Mouse (Mus musculus) lung, embryonic 16.5 days (tissue): ENCODE measurements at regions not wholly inside any gene's neighbourhood (a gene's known extent, or its start where the extent isn't known, plus 50 kb on each side); places are given as distances from the start of the nearest gene placed in this dataset.
A peak's percentile ranks its signal among the peaks of the same experiment; 100 is the strongest.

Experiments used
- ATAC-seq: fragments of 200-750 bp; cut with Nextera tagmentation; 2 replicates; pipeline ENCODE4 v1.8.0; 2017; ENCODE audit warnings: low read depth, mild to moderate bottlenecking, moderate library complexity
- H3K27ac ChIP-seq: fragments of 300-500 bp; sonication (generic); 2 replicates; pipeline ENCODE4 v1.5.1; 2014; ENCODE audit warnings: mild to moderate bottlenecking, control low read depth, low read length
- H3K27me3 ChIP-seq: fragments of 300-500 bp; sonication (generic); 2 replicates; pipeline ENCODE4 v1.6.1; 2014; ENCODE audit warnings: low read depth, low read length, mixed read lengths; ENCODE audit not compliant: control insufficient read depth, insufficient read depth
- H3K36me3 ChIP-seq: fragments of 300-500 bp; sonication (generic); 2 replicates; pipeline ENCODE4 v1.6.1; 2014; ENCODE audit warnings: low read length; ENCODE audit not compliant: control insufficient read depth, insufficient read depth
- H3K4me1 ChIP-seq: fragments of 300-500 bp; sonication (generic); replicated peaks from 2 replicates; pipeline ENCODE4 v1.6.1; 2014; ENCODE audit warnings: low read length, mixed read lengths; ENCODE audit not compliant: control insufficient read depth, insufficient read depth
- H3K4me2 ChIP-seq: fragments of 300-500 bp; sonication (generic); 2 replicates; pipeline ENCODE4 v1.6.1; 2014; ENCODE audit warnings: low read depth, low read length, control low read depth
- H3K4me3 ChIP-seq: fragments of 300-500 bp; sonication (generic); 2 replicates; pipeline ENCODE4 v1.5.1; 2014; ENCODE audit warnings: mild to moderate bottlenecking, low read length, control low read depth
- H3K9ac ChIP-seq: fragments of 300-500 bp; sonication (generic); 2 replicates; pipeline ENCODE4 v1.6.1; 2014; ENCODE audit warnings: low read length, control low read depth
- H3K9me3 ChIP-seq: fragments of 300-500 bp; sonication (generic); 2 replicates; pipeline ENCODE4 v1.6.1; 2016; ENCODE audit warnings: low read length; ENCODE audit not compliant: control insufficient read depth
- WGBS: fragments of 180-500 bp; shearing (Covaris S2); extraction: QIAGEN DNeasy Blood & Tissue Kit; methylation state at CpG from one replicate; pipeline ENCODE4 v1.1.7; 2014; 5-methylcytosine and 5-hydroxymethylcytosine counted together

DNA sequence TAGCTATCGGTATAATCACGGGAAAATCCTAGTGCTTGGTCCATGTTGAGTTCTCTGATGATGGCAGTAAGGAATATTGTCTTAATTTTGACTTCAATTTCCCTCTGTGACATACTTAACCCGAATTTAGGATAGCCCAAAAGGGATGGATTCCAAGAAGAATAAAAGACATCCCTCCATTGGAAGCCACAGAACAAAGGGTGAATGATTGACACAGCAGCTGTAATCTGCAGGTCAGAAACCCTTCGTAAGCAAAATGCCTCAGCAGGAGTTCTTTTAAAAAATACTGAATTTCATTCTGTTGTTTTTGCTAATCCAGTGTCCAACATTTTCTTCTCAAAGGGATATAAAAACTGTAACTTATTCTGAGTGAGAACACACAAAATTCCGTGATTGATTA, 492.7 kb downstream of the Epha3 start:
- H3K4me3 ChIP-seq, result no peak overlapping the region
- no peaks in the 10 kb centered on the region for H3K27me3 ChIP-seq
- no peak for ATAC-seq
- no peak overlapping the region for H3K4me2 ChIP-seq
- H3K9ac ChIP-seq, result no peak overlapping the region
- WGBS, result 76% methylated on average over 5 of the region's 5 CpGs
- no peak overlapping the region for H3K27ac ChIP-seq
- no peaks in the 10 kb centered on the region for H3K36me3 ChIP-seq
- no peaks in the 10 kb centered on the region for H3K4me1 ChIP-seq
- no peaks in the 10 kb centered on the region for H3K9me3 ChIP-seq

- Histone ChIP-seq H3K4me2 (no peak overlapping the region), H3K4me3 (no peak overlapping the region), H3K9ac (no peak overlapping the region), H3K9me3 (no peaks in the 10 kb centered on the region), H3K27me3 (no peaks in the 10 kb centered on the region), H3K36me3 (no peaks in the 10 kb centered on the region), H3K4me1 (no peaks in the 10 kb centered on the region), H3K27ac (no peak overlapping the region)
- 95% methylated on average over 1 of the region's 1 CpGs for WGBS
- ATAC-seq, result no peak
These were observed 459.0 kb downstream of the Epha3 start for GRCm38 (mm10) chr16:63404976-63405375.

DNA sequence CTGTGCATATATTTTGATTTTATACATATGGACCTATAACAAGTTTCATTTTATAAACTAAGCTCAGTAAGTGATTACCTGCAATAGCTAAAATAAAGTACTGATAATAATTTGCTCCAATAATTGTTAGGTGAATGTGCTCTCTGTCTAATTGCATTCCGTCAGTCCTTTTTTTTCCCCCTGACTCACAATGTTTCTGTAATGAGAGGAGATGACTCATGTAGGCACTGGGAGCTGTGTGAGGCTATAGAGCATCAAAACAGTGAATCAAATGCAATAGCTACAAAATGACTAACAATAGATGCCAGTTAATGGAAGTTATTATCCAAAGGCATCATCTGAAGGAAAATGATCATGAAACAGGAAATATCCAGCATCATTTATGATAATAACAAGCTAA, 451.3 kb downstream of the Epha3 start:
- 89% methylated on average over 1 of the region's 1 CpGs for WGBS
- no peak overlapping the region for H3K27ac ChIP-seq
- H3K36me3 ChIP-seq, result no peaks in the 10 kb centered on the region
- H3K4me1 ChIP-seq, result no peaks in the 10 kb centered on the region
- H3K27me3 ChIP-seq, result no peaks in the 10 kb centered on the region
- H3K9me3 ChIP-seq, result no peaks in the 10 kb centered on the region
- H3K9ac ChIP-seq, result no peak overlapping the region
- no peak overlapping the region for H3K4me3 ChIP-seq
- no peak for ATAC-seq
- no peak overlapping the region for H3K4me2 ChIP-seq

DNA sequence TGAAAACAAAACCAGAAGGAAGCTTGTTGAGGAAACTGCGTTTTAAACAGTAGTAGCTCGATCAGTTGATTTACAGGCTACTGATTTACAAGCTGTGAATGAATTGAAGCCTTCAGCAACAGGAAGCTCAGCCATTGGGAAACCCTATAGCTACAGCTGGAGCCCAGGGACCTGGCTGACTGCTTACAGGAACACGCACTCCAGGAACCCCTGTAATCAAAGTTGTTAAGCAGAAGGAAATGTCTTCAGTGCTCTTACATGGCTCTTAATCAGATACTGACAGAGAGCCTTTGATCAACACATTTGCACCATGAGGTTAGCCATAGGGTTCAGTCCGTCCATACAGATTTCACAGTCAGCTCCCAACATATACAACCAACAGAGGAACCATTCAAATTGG, 411.7 kb downstream of the Epha3 start:
- H3K27ac ChIP-seq, result peak overlapping the region; percentile 53
- peak; percentile 94 for ATAC-seq
- H3K4me1 ChIP-seq, result 0 out of 2 replicates have a peak, but pooled peaks cover 3% of the 10 kb centered on the region
- H3K9ac ChIP-seq, result no peak overlapping the region
- H3K4me3 ChIP-seq, result no peak overlapping the region
- peak overlapping the region; percentile 7; the same call in 1 of the 2 replicates for H3K4me2 ChIP-seq
- H3K9me3 ChIP-seq, result no peaks in the 10 kb centered on the region
- 27% methylated on average over 4 of the region's 4 CpGs for WGBS
- H3K36me3 ChIP-seq, result no peaks in the 10 kb centered on the region
- no peaks in the 10 kb centered on the region for H3K27me3 ChIP-seq

DNA sequence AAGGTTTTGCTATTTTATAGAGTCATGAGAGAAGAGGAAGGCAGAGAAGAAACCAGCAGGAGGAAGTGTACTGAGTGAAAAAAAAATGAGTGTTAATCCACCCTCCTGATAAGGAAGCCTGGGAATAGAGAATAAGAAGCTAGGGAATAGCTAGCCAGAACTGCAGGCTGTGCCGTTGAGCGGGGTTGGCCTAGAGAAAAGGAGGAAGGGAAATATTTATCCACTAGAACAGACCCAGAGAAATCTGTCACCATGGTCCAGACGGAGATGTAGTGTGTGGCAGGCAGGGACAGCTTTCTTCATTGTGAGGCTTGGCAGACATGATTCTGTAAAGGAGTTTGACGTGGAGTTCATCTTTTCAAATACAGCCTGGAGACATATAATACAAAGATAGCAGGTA, 397.4 kb downstream of the Epha3 start:
- Histone ChIP-seq H3K4me2 (no peak overlapping the region), H3K4me3 (no peak overlapping the region), H3K4me1 (no peaks in the 10 kb centered on the region), H3K27me3 (no peaks in the 10 kb centered on the region), H3K9ac (no peak overlapping the region), H3K27ac (no peak overlapping the region), H3K36me3 (no peaks in the 10 kb centered on the region), H3K9me3 (no peaks in the 10 kb centered on the region)
- 48% methylated on average over 4 of the region's 4 CpGs for WGBS
- ATAC-seq, result no peak

DNA sequence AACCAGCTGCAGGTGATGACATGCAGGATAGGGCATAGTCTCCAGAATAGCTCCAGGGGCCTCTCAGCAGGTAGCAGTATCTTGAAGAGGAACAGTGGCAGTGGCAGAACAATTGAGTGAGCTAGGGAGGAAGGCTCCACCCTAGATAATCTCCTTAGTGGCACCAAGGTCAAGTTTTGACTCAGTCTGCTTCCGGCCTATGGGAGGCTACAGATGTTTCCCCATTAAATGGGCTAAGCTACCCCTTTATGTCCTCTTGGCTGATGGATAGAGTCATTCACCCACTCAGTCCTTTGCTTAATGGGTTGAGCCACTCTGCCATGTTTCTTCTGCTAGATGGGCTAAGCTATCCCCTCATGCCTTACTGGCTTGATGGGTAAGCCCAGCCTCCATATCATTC, 395.1 kb downstream of the Epha3 start:
- H3K36me3 ChIP-seq, result no peaks in the 10 kb centered on the region
- no peak overlapping the region for H3K4me3 ChIP-seq
- H3K9me3 ChIP-seq, result no peaks in the 10 kb centered on the region
- no peaks in the 10 kb centered on the region for H3K27me3 ChIP-seq
- H3K4me1 ChIP-seq, result no peaks in the 10 kb centered on the region
- H3K4me2 ChIP-seq, result no peak overlapping the region
- WGBS, result 100% methylated on average over 1 of the region's 1 CpGs
- no peak overlapping the region for H3K27ac ChIP-seq
- ATAC-seq, result no peak
- no peak overlapping the region for H3K9ac ChIP-seq
